Mouse (Mus musculus) liver, embryonic 16.5 days (tissue): ENCODE data around the gene Tmc8. TPM values are rescaled to one million over a fixed set of nuclear protein-coding genes. Genes with fewer than 3 reads are reported as not detected.
"Not testable (repeated sequence)": the region's sequence is repeated elsewhere in the genome, so short reads cannot be mapped to it uniquely, and the experiment has no call there.

Source experiments
- ATAC-seq: fragments of 200-750 bp; cut with Nextera tagmentation; 2 replicates; pipeline ENCODE4 v1.8.0; 2017; ENCODE audit warnings: low read depth, mild to moderate bottlenecking, moderate number of reproducible peaks, moderate library complexity
- H3K27ac ChIP-seq: fragments of 300-500 bp; sonication (generic); 2 replicates; pipeline ENCODE4 v1.5.1; 2014; ENCODE audit warnings: mild to moderate bottlenecking, low read length
- H3K27me3 ChIP-seq: fragments of 300-500 bp; sonication (generic); 2 replicates; pipeline ENCODE4 v1.6.1; 2014; ENCODE audit warnings: low read depth, low read length, mixed read lengths; ENCODE audit not compliant: control insufficient read depth, insufficient read depth
- H3K36me3 ChIP-seq: fragments of 300-500 bp; sonication (generic); 2 replicates; pipeline ENCODE4 v1.6.1; 2014; ENCODE audit warnings: mild to moderate bottlenecking; ENCODE audit not compliant: control insufficient read depth, insufficient read depth
- H3K4me1 ChIP-seq: fragments of 300-500 bp; sonication (generic); 2 replicates; pipeline ENCODE4 v1.6.1; 2014; ENCODE audit warnings: low read depth, low read length, mixed read lengths; ENCODE audit not compliant: control insufficient read depth
- H3K4me2 ChIP-seq: fragments of 300-500 bp; sonication (generic); 2 replicates; pipeline ENCODE4 v1.6.1; 2014; ENCODE audit warnings: low read depth, low read length, mixed read lengths
- H3K4me3 ChIP-seq: fragments of 300-500 bp; sonication (generic); 2 replicates; pipeline ENCODE4 v1.5.1; 2014; ENCODE audit warnings: low read depth, mild to moderate bottlenecking, low read length
- H3K9ac ChIP-seq: fragments of 300-500 bp; sonication (generic); 2 replicates; pipeline ENCODE4 v1.6.1; 2014; ENCODE audit warnings: low read depth, low read length
- H3K9me3 ChIP-seq: fragments of 300-500 bp; sonication (generic); replicated peaks from 2 replicates; pipeline ENCODE4 v1.6.1; 2016; ENCODE audit warnings: low read length; ENCODE audit not compliant: control insufficient read depth
- WGBS: fragments of 180-500 bp; shearing (Covaris S2); extraction: QIAGEN DNeasy Blood & Tissue Kit; methylation state at CpG from one replicate; pipeline ENCODE4 v1.1.7; 2014; ENCODE audit not compliant: insufficient replicate concordance; 5-methylcytosine and 5-hydroxymethylcytosine counted together
- polyA plus RNA-seq: library from polyadenylated mRNA; unstranded; fragments of >200 nt; fragmentation: Nextera tagmentation; extraction: Ambion mirVana; gene quantifications from 2 replicates; pipeline ENCODE4 v1.2.1, GENCODE M21; 2015

Tmc8 gene
- polyA plus RNA-seq, 1 experiment from 2014 or later, result 16.3 TPM

DNA sequence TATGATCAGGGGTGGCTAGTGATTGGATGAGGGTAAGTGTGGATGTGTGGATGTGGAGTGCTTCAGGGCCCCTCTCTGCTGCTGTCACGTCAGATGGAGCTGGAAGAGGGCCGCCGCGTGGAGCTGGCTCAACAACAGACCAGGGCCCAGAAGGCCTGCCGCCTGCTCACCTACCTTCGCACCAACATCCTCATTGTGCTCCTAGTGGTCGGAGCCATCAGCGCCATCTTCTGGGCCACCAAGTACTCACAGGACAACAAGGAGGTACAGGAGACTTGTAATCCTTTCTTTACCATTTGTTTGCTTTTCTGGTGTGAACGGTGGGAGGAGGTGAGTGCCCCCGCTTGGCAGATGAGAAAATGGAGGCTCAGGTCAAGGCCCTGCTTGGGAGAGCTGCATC lies 4.4 kb downstream of the Tmc8 start:
- Histone ChIP-seq H3K9me3 (no peaks in the 10 kb centered on the region), H3K4me3 (peak overlapping the region; percentile 0; the same call in 1 of the 2 replicates), H3K9ac (peak overlapping the region; percentile 10; the same call in 1 of the 2 replicates), H3K27ac (no peak overlapping the region), H3K4me1 (peaks cover 46% of the 10 kb centered on the region), H3K36me3 (peaks cover 33% of the 10 kb centered on the region), H3K27me3 (no peaks in the 10 kb centered on the region), H3K4me2 (peak overlapping the region; percentile 12; the same call in 1 of the 2 replicates)
- 13% methylated on average over 10 of the region's 10 CpGs for WGBS
- ATAC-seq, result no peak

DNA sequence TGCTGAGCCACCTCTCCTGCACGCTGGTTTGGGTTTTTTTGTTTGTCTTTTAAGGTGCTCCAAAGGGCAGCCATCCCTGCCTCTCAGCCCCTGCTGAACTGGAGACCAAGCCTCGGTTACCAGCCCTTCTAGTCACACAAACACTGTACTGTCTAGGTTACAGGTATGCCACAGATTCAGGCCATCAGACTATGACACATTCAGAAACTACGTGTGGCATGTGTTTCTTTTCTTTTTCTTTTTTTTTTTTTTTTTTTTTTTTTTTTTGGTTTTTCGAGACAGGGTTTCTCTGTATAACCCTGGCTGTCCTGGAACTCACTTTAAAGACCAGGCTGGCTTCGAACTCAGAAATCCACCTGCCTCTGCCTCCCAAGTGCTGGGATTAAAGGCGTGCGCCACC lies 6.6 kb downstream of the Tmc8 start:
- not testable (repeated sequence) for H3K27ac ChIP-seq, H3K27me3 ChIP-seq, H3K4me2 ChIP-seq, ATAC-seq, H3K9ac ChIP-seq, H3K4me3 ChIP-seq, H3K9me3 ChIP-seq
- 85% methylated on average over 7 of the region's 7 CpGs for WGBS
- Histone ChIP-seq H3K4me1 (peaks cover 59% of the 10 kb centered on the region), H3K36me3 (peaks cover 33% of the 10 kb centered on the region)

- Histone ChIP-seq H3K9me3 (no peaks in the 10 kb centered on the region), H3K4me3 (peak overlapping the region; percentile 33), H3K4me2 (peak overlapping the region; percentile 71), H3K36me3 (peaks cover 19% of the 10 kb centered on the region), H3K27ac (peak overlapping the region; percentile 55), H3K27me3 (no peaks in the 10 kb centered on the region), H3K4me1 (peaks cover 52% of the 10 kb centered on the region), H3K9ac (peak overlapping the region; percentile 47)
- WGBS, result 3% methylated on average over 14 of the region's 14 CpGs
- ATAC-seq, result peak; percentile 62
Observed at GRCm38 (mm10) chr11:117790286-117790685, 8.4 kb downstream of the Tmc8 start.

DNA sequence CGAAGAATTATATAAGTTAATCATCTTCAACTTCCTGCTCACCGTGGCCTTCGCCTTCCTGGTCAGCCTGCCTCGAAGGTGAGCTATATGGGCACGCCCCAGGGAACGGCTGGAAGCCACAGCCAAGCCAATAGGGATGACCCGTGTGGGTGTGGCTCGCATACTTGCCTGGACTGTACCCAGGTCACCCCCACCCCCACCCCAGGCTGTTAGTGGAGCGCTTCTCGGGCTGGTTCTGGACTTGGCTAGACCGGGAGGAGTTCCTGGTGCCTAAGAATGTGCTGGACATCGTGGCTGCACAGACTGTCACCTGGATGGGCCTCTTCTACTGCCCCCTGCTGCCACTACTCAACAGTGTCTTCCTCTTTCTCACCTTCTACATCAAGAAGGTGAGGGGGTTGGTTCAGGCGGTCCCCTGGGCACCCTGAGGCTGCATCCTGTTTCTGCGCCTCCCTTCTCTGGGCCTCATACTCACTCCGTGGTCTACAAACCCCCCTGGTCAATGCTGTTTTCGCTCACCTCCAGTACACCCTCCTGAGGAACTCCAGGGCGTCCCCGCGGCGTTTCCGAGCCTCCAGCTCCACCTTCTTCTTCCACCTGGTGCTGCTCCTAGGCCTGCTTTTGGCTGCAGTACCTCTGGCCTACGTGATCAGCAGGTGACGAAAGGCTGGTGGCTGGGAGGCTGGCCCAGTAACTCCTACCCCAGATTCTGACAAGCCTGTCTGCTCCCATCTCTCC lies 9.0 kb downstream of the Tmc8 start:
- Histone ChIP-seq H3K9ac (peak overlapping the region; percentile 47), H3K27me3 (no peaks in the 10 kb centered on the region), H3K4me1 (peaks cover 52% of the 10 kb centered on the region), H3K9me3 (no peaks in the 10 kb centered on the region), H3K4me2 (peak overlapping the region; percentile 71), H3K36me3 (peaks cover 16% of the 10 kb centered on the region), H3K4me3 (peak overlapping the region; percentile 33), H3K27ac (peak overlapping the region; percentile 84)
- 38% methylated on average over 22 of the region's 23 CpGs for WGBS
- ATAC-seq, result peak; percentile 68

GRCm38 (mm10) chr11:117791441-117791761 lies 9.5 kb downstream of the Tmc8 start:
- Histone ChIP-seq H3K36me3 (peaks cover 16% of the 10 kb centered on the region), H3K27ac (peak overlapping the region; percentile 84), H3K27me3 (no peaks in the 10 kb centered on the region), H3K9ac (peak overlapping the region; percentile 9; the same call in 1 of the 2 replicates), H3K9me3 (no peaks in the 10 kb centered on the region), H3K4me2 (no peak overlapping the region), H3K4me1 (peaks cover 54% of the 10 kb centered on the region), H3K4me3 (no peak overlapping the region)
- ATAC-seq, result no peak
- WGBS, result 80% methylated on average over 9 of the region's 9 CpGs

- WGBS, result 5% methylated on average over 22 of the region's 22 CpGs
- peak overlapping the region; percentile 75 for H3K4me2 ChIP-seq
Observed at GRCm38 (mm10) chr11:117792281-117792888, 10.5 kb downstream of the Tmc8 start.

DNA sequence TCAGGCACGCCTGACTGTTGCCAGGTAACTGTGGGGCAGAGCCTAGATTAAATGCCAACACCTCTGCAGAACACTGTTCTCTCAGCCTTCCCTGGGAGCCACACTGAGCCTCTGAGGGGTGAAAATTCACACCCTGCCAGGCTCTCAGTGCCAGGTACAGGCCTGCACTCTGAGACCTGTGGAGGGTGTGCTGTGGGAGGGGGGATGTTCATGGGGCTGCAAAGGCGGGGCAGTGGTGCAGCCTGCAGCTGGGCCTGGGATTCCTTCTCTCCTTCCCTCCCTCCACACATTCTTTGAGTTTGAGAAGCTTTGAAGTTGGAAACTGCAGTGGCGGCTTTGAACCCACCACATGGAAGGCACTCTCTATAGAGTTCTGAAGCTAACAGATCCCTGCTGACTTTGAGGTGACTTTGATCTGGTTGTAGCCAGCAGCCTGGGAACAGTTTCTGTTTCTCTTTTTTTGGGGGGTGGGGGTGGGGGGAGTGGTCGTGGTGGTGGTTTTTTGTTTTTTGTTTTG lies 12.2 kb downstream of the Tmc8 start:
- no peak overlapping the region for H3K4me2 ChIP-seq
- H3K36me3 ChIP-seq, result no peaks in the 10 kb centered on the region
- H3K27me3 ChIP-seq, result no peaks in the 10 kb centered on the region
- H3K4me3 ChIP-seq, result no peak overlapping the region
- WGBS, result 79% methylated on average over 4 of the region's 4 CpGs
- H3K27ac ChIP-seq, result peak overlapping the region; percentile 48; the same call in 1 of the 2 replicates
- no peak overlapping the region for H3K9ac ChIP-seq
- H3K9me3 ChIP-seq, result no peaks in the 10 kb centered on the region
- no peak for ATAC-seq
- H3K4me1 ChIP-seq, result peaks cover 64% of the 10 kb centered on the region

More at GRCm38 (mm10) chr11:117792281-117792888, 10.5 kb downstream of the Tmc8 start:
- Histone ChIP-seq H3K36me3 (0 out of 2 replicates have a peak, but pooled peaks cover 6% of the 10 kb centered on the region), H3K4me3 (peak overlapping the region; percentile 52), H3K27me3 (no peaks in the 10 kb centered on the region), H3K9ac (peak overlapping the region; percentile 64), H3K4me1 (peaks cover 60% of the 10 kb centered on the region), H3K9me3 (no peaks in the 10 kb centered on the region), H3K27ac (peak overlapping the region; percentile 84)
- ATAC-seq, result peak; percentile 84

DNA sequence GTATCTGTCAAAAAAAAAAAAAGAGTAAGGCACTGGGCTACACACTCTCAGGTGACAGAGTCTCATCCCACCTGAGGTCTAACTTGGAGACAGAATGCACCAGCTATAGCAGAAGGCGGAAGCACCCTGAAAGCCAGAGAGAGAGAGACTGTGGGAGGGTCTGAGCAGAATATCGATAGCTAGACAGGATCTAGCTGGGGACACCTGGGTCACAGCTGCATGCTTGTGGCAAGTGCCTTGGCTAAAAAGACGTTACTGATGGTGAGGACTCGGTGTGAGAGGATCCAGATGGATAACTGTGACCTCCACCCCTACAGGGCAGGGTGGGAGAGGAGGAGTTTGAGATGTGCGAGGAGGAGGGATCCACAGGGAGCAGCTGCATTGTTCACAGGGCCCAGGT lies 15.1 kb downstream of the Tmc8 start:
- H3K9ac ChIP-seq, result peak overlapping the region; percentile 92
- H3K27me3 ChIP-seq, result no peaks in the 10 kb centered on the region
- H3K27ac ChIP-seq, result peak overlapping the region; percentile 98
- H3K4me1 ChIP-seq, result peaks cover 66% of the 10 kb centered on the region
- peak overlapping the region; percentile 71 for H3K4me2 ChIP-seq
- peak overlapping the region; percentile 85 for H3K4me3 ChIP-seq
- peaks cover 7% of the 10 kb centered on the region for H3K36me3 ChIP-seq
- 23% methylated on average over 5 of the region's 5 CpGs for WGBS
- H3K9me3 ChIP-seq, result no peaks in the 10 kb centered on the region
- peak; percentile 2; the same call in 1 of the 2 replicates for ATAC-seq
